Mouse (Mus musculus): ENCODE measurements around the gene Jakmip3. TPM values are rescaled to one million over a fixed set of nuclear protein-coding genes. Genes with fewer than 3 reads are reported as not detected.

The Jakmip3 gene
- polyA plus RNA-seq, 1 experiment from 2014 or later = 0.14 TPM

GRCm38 (mm10) chr7:139012767-139013369, 72.3 kb downstream of the Jakmip3 start:
- no peak for ATAC-seq (ENCODE audit: insufficient read depth, low FRiP score, low read depth)
- 79% methylated on average over 6 of the region's 6 CpGs for WGBS
- no peaks in the 10 kb centered on the region for H3K9me3 ChIP-seq
- no peak overlapping the region for H3K4me2 ChIP-seq
- H3K27ac ChIP-seq = no peak overlapping the region
- H3K36me3 ChIP-seq = no peaks in the 10 kb centered on the region
- no peaks in the 10 kb centered on the region for H3K27me3 ChIP-seq (replicated peaks)
- no peak overlapping the region for H3K4me3 ChIP-seq (replicated peaks)
- H3K9ac ChIP-seq = no peak overlapping the region
- no peaks in the 10 kb centered on the region for H3K4me1 ChIP-seq

GRCm38 (mm10) chr7:139015143-139015542, 74.6 kb downstream of the Jakmip3 start:
- Histone ChIP-seq H3K4me3 (replicated peaks) (no peak overlapping the region), H3K27ac (no peak overlapping the region), H3K9ac (no peak overlapping the region), H3K4me1 (no peaks in the 10 kb centered on the region), H3K27me3 (replicated peaks) (no peaks in the 10 kb centered on the region), H3K9me3 (no peaks in the 10 kb centered on the region), H3K36me3 (no peaks in the 10 kb centered on the region), H3K4me2 (no peak overlapping the region)
- WGBS = 78% methylated on average over 6 of the region's 6 CpGs
- no peak for ATAC-seq (ENCODE audit: insufficient read depth, low FRiP score, low read depth)

- Histone ChIP-seq H3K4me3 (replicated peaks) (no peak overlapping the region), H3K36me3 (no peaks in the 10 kb centered on the region), H3K9me3 (no peaks in the 10 kb centered on the region), H3K27ac (no peak overlapping the region), H3K4me2 (no peak overlapping the region), H3K9ac (no peak overlapping the region), H3K27me3 (replicated peaks) (no peaks in the 10 kb centered on the region), H3K4me1 (no peaks in the 10 kb centered on the region)
- WGBS = 63% methylated on average over 11 of the region's 11 CpGs
- ATAC-seq (ENCODE audit: insufficient read depth, low FRiP score, low read depth) = no peak
Observed at GRCm38 (mm10) chr7:139016288-139016687, 75.8 kb downstream of the Jakmip3 start.

GRCm38 (mm10) chr7:139017249-139017903, 76.8 kb downstream of the Jakmip3 start:
- Histone ChIP-seq H3K4me3 (replicated peaks) (no peak overlapping the region), H3K4me2 (no peak overlapping the region), H3K4me1 (no peaks in the 10 kb centered on the region), H3K27me3 (replicated peaks) (no peaks in the 10 kb centered on the region), H3K27ac (no peak overlapping the region), H3K36me3 (no peaks in the 10 kb centered on the region), H3K9me3 (no peaks in the 10 kb centered on the region), H3K9ac (no peak overlapping the region)
- no peak for ATAC-seq (ENCODE audit: insufficient read depth, low FRiP score, low read depth)
- 68% methylated on average over 15 of the region's 15 CpGs for WGBS

GRCm38 (mm10) chr7:139020884-139021283, 80.4 kb downstream of the Jakmip3 start:
- H3K9ac ChIP-seq = no peak overlapping the region
- no peaks in the 10 kb centered on the region for H3K36me3 ChIP-seq
- WGBS = 12% methylated on average over 17 of the region's 20 CpGs
- H3K4me3 ChIP-seq (replicated peaks) = 0 out of 2 replicates have a peak overlapping the region, but pooled peaks have one; percentile 12
- no peaks in the 10 kb centered on the region for H3K9me3 ChIP-seq
- H3K27ac ChIP-seq = no peak overlapping the region
- H3K4me1 ChIP-seq = no peaks in the 10 kb centered on the region
- peak overlapping the region; percentile 33; the same call in 1 of the 2 replicates for H3K4me2 ChIP-seq
- no peak for ATAC-seq (ENCODE audit: insufficient read depth, low FRiP score, low read depth)
- H3K27me3 ChIP-seq (replicated peaks) = no peaks in the 10 kb centered on the region

GRCm38 (mm10) chr7:139021326-139021725, 80.8 kb downstream of the Jakmip3 start:
- Histone ChIP-seq H3K4me3 (replicated peaks) (no peak overlapping the region), H3K27me3 (replicated peaks) (no peaks in the 10 kb centered on the region), H3K9ac (no peak overlapping the region), H3K4me1 (no peaks in the 10 kb centered on the region), H3K36me3 (no peaks in the 10 kb centered on the region), H3K27ac (no peak overlapping the region), H3K9me3 (no peaks in the 10 kb centered on the region), H3K4me2 (no peak overlapping the region)
- 68% methylated on average over 1 of the region's 1 CpGs for WGBS
- ATAC-seq (ENCODE audit: insufficient read depth, low FRiP score, low read depth) = no peak

- Histone ChIP-seq H3K36me3 (no peaks in the 10 kb centered on the region), H3K27ac (no peak overlapping the region), H3K9ac (no peak overlapping the region), H3K9me3 (no peaks in the 10 kb centered on the region), H3K4me3 (replicated peaks) (no peak overlapping the region), H3K27me3 (replicated peaks) (no peaks in the 10 kb centered on the region), H3K4me1 (no peaks in the 10 kb centered on the region), H3K4me2 (no peak overlapping the region)
- ATAC-seq (ENCODE audit: insufficient read depth, low FRiP score, low read depth) = no peak
- 32% methylated on average over 5 of the region's 5 CpGs for WGBS
Observed at GRCm38 (mm10) chr7:139027136-139027535, 86.6 kb downstream of the Jakmip3 start.

GRCm38 (mm10) chr7:139031215-139031614, 90.7 kb downstream of the Jakmip3 start:
- WGBS = 93% methylated on average over 4 of the region's 4 CpGs

GRCm38 (mm10) chr7:139063406-139063805, 122.9 kb downstream of the Jakmip3 start:
- Histone ChIP-seq H3K27ac (no peak overlapping the region), H3K4me2 (no peak overlapping the region), H3K4me1 (no peaks in the 10 kb centered on the region), H3K9me3 (no peaks in the 10 kb centered on the region), H3K27me3 (replicated peaks) (no peaks in the 10 kb centered on the region), H3K4me3 (replicated peaks) (no peak overlapping the region), H3K9ac (no peak overlapping the region), H3K36me3 (no peaks in the 10 kb centered on the region)
- 42% methylated on average over 4 of the region's 4 CpGs for WGBS
- ATAC-seq (ENCODE audit: insufficient read depth, low FRiP score, low read depth) = no peak

More at GRCm38 (mm10) chr7:139031215-139031614, 90.7 kb downstream of the Jakmip3 start:
- H3K4me2 ChIP-seq = no peak overlapping the region
- H3K9me3 ChIP-seq = no peaks in the 10 kb centered on the region
- H3K4me3 ChIP-seq (replicated peaks) = no peak overlapping the region
- H3K4me1 ChIP-seq = no peaks in the 10 kb centered on the region
- no peak overlapping the region for H3K27ac ChIP-seq
- no peak overlapping the region for H3K9ac ChIP-seq
- no peak for ATAC-seq (ENCODE audit: insufficient read depth, low FRiP score, low read depth)
- H3K36me3 ChIP-seq = no peaks in the 10 kb centered on the region
- no peaks in the 10 kb centered on the region for H3K27me3 ChIP-seq (replicated peaks)

- Histone ChIP-seq H3K9me3 (no peaks in the 10 kb centered on the region), H3K4me1 (no peaks in the 10 kb centered on the region), H3K27me3 (replicated peaks) (no peaks in the 10 kb centered on the region), H3K9ac (no peak overlapping the region), H3K4me2 (no peak overlapping the region), H3K4me3 (replicated peaks) (no peak overlapping the region), H3K36me3 (no peaks in the 10 kb centered on the region), H3K27ac (no peak overlapping the region)
- 0% methylated on average over 2 of the region's 2 CpGs for WGBS
- ATAC-seq (ENCODE audit: insufficient read depth, low FRiP score, low read depth) = no peak
Observed at GRCm38 (mm10) chr7:139068182-139068623, 127.7 kb downstream of the Jakmip3 start.

GRCm38 (mm10) chr7:139074189-139074588, 133.7 kb downstream of the Jakmip3 start:
- no peak overlapping the region for H3K4me2 ChIP-seq
- H3K9me3 ChIP-seq = no peaks in the 10 kb centered on the region
- H3K36me3 ChIP-seq = no peaks in the 10 kb centered on the region
- WGBS = 39% methylated on average over 6 of the region's 6 CpGs
- no peaks in the 10 kb centered on the region for H3K27me3 ChIP-seq (replicated peaks)
- ATAC-seq (ENCODE audit: insufficient read depth, low FRiP score, low read depth) = no peak
- no peak overlapping the region for H3K9ac ChIP-seq
- H3K4me3 ChIP-seq (replicated peaks) = no peak overlapping the region
- H3K27ac ChIP-seq = no peak overlapping the region
- H3K4me1 ChIP-seq = peaks cover 16% of the 10 kb centered on the region; the same call in 1 of the 2 replicates

GRCm38 (mm10) chr7:139075054-139075794, 134.7 kb downstream of the Jakmip3 start:
- no peak overlapping the region for H3K27ac ChIP-seq
- no peak overlapping the region for H3K9ac ChIP-seq
- WGBS = 44% methylated on average over 14 of the region's 14 CpGs
- H3K9me3 ChIP-seq = no peaks in the 10 kb centered on the region
- H3K36me3 ChIP-seq = no peaks in the 10 kb centered on the region
- no peak overlapping the region for H3K4me3 ChIP-seq (replicated peaks)
- H3K4me2 ChIP-seq = no peak overlapping the region
- peaks cover 16% of the 10 kb centered on the region; the same call in 1 of the 2 replicates for H3K4me1 ChIP-seq
- no peaks in the 10 kb centered on the region for H3K27me3 ChIP-seq (replicated peaks)
- ATAC-seq (ENCODE audit: insufficient read depth, low FRiP score, low read depth) = no peak

All from stomach, embryonic 15.5 days (tissue).